Mouse (Mus musculus): ENCODE measurements around the gene Dnal4. TPM values are rescaled to one million over a fixed set of nuclear protein-coding genes. Genes with fewer than 3 reads are reported as not detected.

Gene Dnal4
- total RNA-seq, 1 experiment, result 23.5 TPM

GRCm38 (mm10) chr15:79733192-79733591, 44.5 kb downstream of the Dnal4 start:
- no peak overlapping the region for H3K4me3 ChIP-seq (ENCODE audit: insufficient read depth in 1 of 2, low read depth in 1 of 2, low read length in 2 of 2, poor library complexity in 1 of 2, severe bottlenecking in 1 of 2)
- in situ Hi-C loops (cut with MboI; ENCODE audit: low sequenced_read_pairs in 2 of 2, unreplicated experiment in 2 of 2), result no loop called here
- peaks cover 0 to 2% of the 10 kb centered on the region in 2 experiments; a peak in 1 of 4 replicates for H3K4me1 ChIP-seq (ENCODE audit: control insufficient read depth in 2 of 2, insufficient read depth in 2 of 2, low read length in 2 of 2, poor library complexity in 1 of 2)
- H3K27ac ChIP-seq (ENCODE audit: insufficient read depth, low read depth, low read length, poor library complexity, severe bottlenecking), result no peak overlapping the region
- DNase-seq (ENCODE audit: low read depth, low spot score), result no peak
- H3K9me3 ChIP-seq (ENCODE audit: control insufficient read depth, insufficient read depth, low read depth, low read length), result no peaks in the 10 kb centered on the region
- H3K9ac ChIP-seq (ENCODE audit: insufficient read depth, low read depth, low read length, poor library complexity, severe bottlenecking), result no peak overlapping the region
- H3K36me3 ChIP-seq (ENCODE audit: control insufficient read depth, insufficient read depth, low read length, poor library complexity, severe bottlenecking), result peaks cover 7% of the 10 kb centered on the region; the same call in 1 of the 2 replicates
- TF ChIP-seq ZNF384 (IDR thresholded peaks at IDR 0.05; ENCODE audit: low read depth, low read length) (no peak), CHD2 (IDR thresholded peaks at IDR 0.05; ENCODE audit: low read depth, low read length) (no peak), MAFK (IDR thresholded peaks at IDR 0.05; ENCODE audit: insufficient read depth, low read depth, low read length) (no peak), HCFC1 (IDR thresholded peaks at IDR 0.05; ENCODE audit: borderline replicate concordance, insufficient read depth, low read length) (no peak), ZC3H11A (IDR thresholded peaks at IDR 0.05; ENCODE audit: borderline replicate concordance, low read depth, low read length) (no peak)

DNA sequence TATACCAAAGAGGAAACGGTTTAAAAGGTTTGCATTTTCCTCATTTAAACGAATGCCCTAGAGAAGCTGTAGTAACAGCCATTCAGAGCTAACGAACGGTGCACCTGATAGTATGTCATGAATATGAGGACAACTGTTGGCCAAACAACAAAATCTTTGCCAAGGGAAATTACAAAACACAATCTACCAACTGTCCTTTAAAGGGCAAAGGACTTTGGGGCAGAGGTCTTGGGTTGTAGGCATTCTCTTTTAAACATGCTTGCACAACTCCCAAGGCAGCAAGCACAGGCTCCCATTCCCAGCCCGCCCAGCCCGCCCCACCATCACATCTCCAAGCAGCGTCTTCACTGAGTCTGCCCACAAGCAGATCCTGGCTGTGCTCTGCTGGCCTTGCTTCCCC, 46.1 kb downstream of the Dnal4 start:
- in situ Hi-C loops (cut with MboI; ENCODE audit: low sequenced_read_pairs in 2 of 2, unreplicated experiment in 2 of 2), result no loop called here
- no peak for DNase-seq (ENCODE audit: low read depth, low spot score)
- no peak for TF ChIP-seq CHD2 (IDR thresholded peaks at IDR 0.05; ENCODE audit: low read depth, low read length)
- no peak for TF ChIP-seq HCFC1 (IDR thresholded peaks at IDR 0.05; ENCODE audit: borderline replicate concordance, insufficient read depth, low read length)
- TF ChIP-seq MAFK (IDR thresholded peaks at IDR 0.05; ENCODE audit: insufficient read depth, low read depth, low read length), result no peak
- TF ChIP-seq ZNF384 (IDR thresholded peaks at IDR 0.05; ENCODE audit: low read depth, low read length), result no peak
- no peak for TF ChIP-seq ZC3H11A (IDR thresholded peaks at IDR 0.05; ENCODE audit: borderline replicate concordance, low read depth, low read length)
- no peak overlapping the region for H3K4me3 ChIP-seq (ENCODE audit: insufficient read depth in 1 of 2, low read depth in 1 of 2, low read length in 2 of 2, poor library complexity in 1 of 2, severe bottlenecking in 1 of 2)
- H3K27ac ChIP-seq (ENCODE audit: insufficient read depth, low read depth, low read length, poor library complexity, severe bottlenecking), result no peak overlapping the region
- peaks cover 0 to 2% of the 10 kb centered on the region in 2 experiments; a peak in 1 of 4 replicates for H3K4me1 ChIP-seq (ENCODE audit: control insufficient read depth in 2 of 2, insufficient read depth in 2 of 2, low read length in 2 of 2, poor library complexity in 1 of 2)
- H3K36me3 ChIP-seq (ENCODE audit: control insufficient read depth, insufficient read depth, low read length, poor library complexity, severe bottlenecking), result no peaks in the 10 kb centered on the region; the same call in 1 of the 2 replicates
- no peak overlapping the region for H3K9ac ChIP-seq (ENCODE audit: insufficient read depth, low read depth, low read length, poor library complexity, severe bottlenecking)
- H3K9me3 ChIP-seq (ENCODE audit: control insufficient read depth, insufficient read depth, low read depth, low read length), result no peaks in the 10 kb centered on the region

GRCm38 (mm10) chr15:79728731-79729388, 48.8 kb downstream of the Dnal4 start:
- no peak overlapping the region for H3K9ac ChIP-seq (ENCODE audit: insufficient read depth, low read depth, low read length, poor library complexity, severe bottlenecking)
- no peaks in the 10 kb centered on the region; the same call in 1 of the 2 replicates for H3K36me3 ChIP-seq (ENCODE audit: control insufficient read depth, insufficient read depth, low read length, poor library complexity, severe bottlenecking)
- no peaks in the 10 kb centered on the region for H3K4me1 ChIP-seq (ENCODE audit: control insufficient read depth in 2 of 2, insufficient read depth in 2 of 2, low read length in 2 of 2, poor library complexity in 1 of 2)
- no peak for TF ChIP-seq HCFC1 (IDR thresholded peaks at IDR 0.05; ENCODE audit: borderline replicate concordance, insufficient read depth, low read length)
- no peak for TF ChIP-seq CHD2 (IDR thresholded peaks at IDR 0.05; ENCODE audit: low read depth, low read length)
- no peak for TF ChIP-seq ZNF384 (IDR thresholded peaks at IDR 0.05; ENCODE audit: low read depth, low read length)
- no peak for TF ChIP-seq MAFK (IDR thresholded peaks at IDR 0.05; ENCODE audit: insufficient read depth, low read depth, low read length)
- in situ Hi-C loops (cut with MboI; ENCODE audit: low sequenced_read_pairs in 2 of 2, unreplicated experiment in 2 of 2), result no loop called here
- no peak for DNase-seq (ENCODE audit: low read depth, low spot score)
- H3K27ac ChIP-seq (ENCODE audit: insufficient read depth, low read depth, low read length, poor library complexity, severe bottlenecking), result no peak overlapping the region
- H3K9me3 ChIP-seq (ENCODE audit: control insufficient read depth, insufficient read depth, low read depth, low read length), result no peaks in the 10 kb centered on the region
- no peak overlapping the region for H3K4me3 ChIP-seq (ENCODE audit: insufficient read depth in 1 of 2, low read depth in 1 of 2, low read length in 2 of 2, poor library complexity in 1 of 2, severe bottlenecking in 1 of 2)

GRCm38 (mm10) chr15:79728311-79728710, 49.3 kb downstream of the Dnal4 start:
- no peak overlapping the region for H3K27ac ChIP-seq (ENCODE audit: insufficient read depth, low read depth, low read length, poor library complexity, severe bottlenecking)
- no peaks in the 10 kb centered on the region for H3K9me3 ChIP-seq (ENCODE audit: control insufficient read depth, insufficient read depth, low read depth, low read length)
- in situ Hi-C loops (cut with MboI; ENCODE audit: low sequenced_read_pairs in 2 of 2, unreplicated experiment in 2 of 2), result no loop called here
- no peak overlapping the region for H3K4me3 ChIP-seq (ENCODE audit: insufficient read depth in 1 of 2, low read depth in 1 of 2, low read length in 2 of 2, poor library complexity in 1 of 2, severe bottlenecking in 1 of 2)
- no peaks in the 10 kb centered on the region; the same call in 1 of the 2 replicates for H3K36me3 ChIP-seq (ENCODE audit: control insufficient read depth, insufficient read depth, low read length, poor library complexity, severe bottlenecking)
- TF ChIP-seq ZNF384 (IDR thresholded peaks at IDR 0.05; ENCODE audit: low read depth, low read length), result no peak
- TF ChIP-seq CHD2 (IDR thresholded peaks at IDR 0.05; ENCODE audit: low read depth, low read length), result no peak
- TF ChIP-seq MAFK (IDR thresholded peaks at IDR 0.05; ENCODE audit: insufficient read depth, low read depth, low read length), result no peak
- no peak for TF ChIP-seq HCFC1 (IDR thresholded peaks at IDR 0.05; ENCODE audit: borderline replicate concordance, insufficient read depth, low read length)
- no peak for TF ChIP-seq ZC3H11A (IDR thresholded peaks at IDR 0.05; ENCODE audit: borderline replicate concordance, low read depth, low read length)
- DNase-seq (ENCODE audit: low read depth, low spot score), result no peak
- no peak overlapping the region for H3K9ac ChIP-seq (ENCODE audit: insufficient read depth, low read depth, low read length, poor library complexity, severe bottlenecking)
- H3K4me1 ChIP-seq (ENCODE audit: control insufficient read depth in 2 of 2, insufficient read depth in 2 of 2, low read length in 2 of 2, poor library complexity in 1 of 2), result no peaks in the 10 kb centered on the region

Data from ES-E14 (cell line).